Mouse (Mus musculus): ENCODE results near the gene Tbc1d30.
A peak's percentile ranks its signal among the peaks of the same experiment; 100 is the strongest.

The Tbc1d30 gene

DNA sequence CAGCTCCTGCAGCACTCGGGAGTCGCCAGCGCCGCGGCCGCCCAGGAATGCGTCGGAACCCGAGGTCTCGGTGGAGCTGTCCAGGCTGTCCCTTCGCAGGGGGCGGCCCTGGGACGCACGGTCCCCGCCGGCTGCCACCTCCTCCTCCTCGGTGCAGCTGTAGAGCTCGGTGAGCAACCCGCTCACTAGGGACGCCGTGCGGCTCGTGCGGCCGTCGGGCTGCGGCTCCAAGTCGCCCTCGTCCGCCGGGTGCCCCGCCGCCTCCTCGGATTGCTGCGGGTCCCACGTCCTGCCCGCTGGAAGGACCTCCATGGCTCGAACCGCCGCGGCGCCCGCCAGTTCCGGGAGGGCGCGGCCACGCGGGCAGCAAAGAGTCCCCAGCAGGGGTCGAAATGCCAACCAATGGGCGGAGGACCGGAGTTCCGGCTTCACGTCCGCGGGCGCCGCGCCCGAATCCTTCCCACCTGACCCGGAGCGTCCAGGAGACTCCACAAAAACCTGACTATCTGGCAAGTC, at the start of gene Tbc1d30:
Gene Tbc1d30, minus strand, starts transcription at position 213 of the 516 bp plus-strand sequence.
- no peak for DNase-seq (ENCODE audit: low spot score)

DNA sequence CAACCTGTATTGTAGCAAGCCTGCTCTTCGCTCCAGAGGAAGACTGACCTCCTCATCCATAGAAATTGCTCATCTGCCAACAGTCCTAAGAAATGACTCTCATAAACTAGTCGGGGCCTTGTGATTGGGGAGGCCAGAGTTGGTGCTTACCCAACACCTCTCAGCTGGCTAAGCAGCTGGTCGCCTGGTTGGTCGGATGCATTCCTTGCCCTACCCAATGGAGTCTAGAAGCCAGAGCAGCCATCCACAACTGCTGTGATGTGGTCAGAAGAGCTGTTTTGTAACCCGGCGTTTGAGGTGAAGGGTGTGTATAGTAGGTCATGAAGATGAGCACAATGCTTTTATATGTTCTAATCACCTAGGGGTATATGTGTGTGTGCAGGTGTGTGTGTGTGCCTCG, 47.5 kb upstream of the Tbc1d30 start:
- DNase-seq (ENCODE audit: low spot score), result no peak

DNA sequence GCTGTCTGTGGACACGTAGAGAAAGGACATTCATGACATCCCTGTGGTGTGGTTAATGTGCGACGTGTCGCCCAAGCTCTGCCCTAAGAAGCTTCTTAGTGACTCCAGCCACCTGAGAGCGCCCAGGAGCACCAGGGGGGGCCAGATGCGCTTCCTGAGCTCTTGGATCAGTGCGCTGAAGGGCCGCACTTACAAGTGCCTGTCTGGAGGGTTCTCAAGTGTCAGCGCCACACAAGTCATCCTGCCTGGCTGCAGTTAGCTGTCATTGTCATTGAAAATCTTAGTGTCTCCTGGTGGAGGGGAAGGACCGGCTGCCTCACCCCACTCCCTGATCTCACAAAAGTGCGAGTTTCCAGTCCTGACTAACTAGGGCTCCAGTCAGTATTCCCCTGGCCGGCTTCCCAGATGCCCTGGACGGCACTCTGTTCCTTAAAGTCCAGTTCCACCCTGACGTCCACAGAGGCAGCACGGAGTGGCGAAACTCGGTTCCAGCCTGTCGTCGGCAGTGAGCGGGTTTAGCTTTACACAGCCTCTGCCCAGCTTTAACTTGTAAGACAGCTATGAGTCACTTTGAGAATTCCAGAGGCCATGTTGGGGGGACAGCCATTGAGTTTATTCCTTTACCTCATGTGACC, 44.6 kb upstream of the Tbc1d30 start:
- no peak for DNase-seq (ENCODE audit: low spot score)

DNA sequence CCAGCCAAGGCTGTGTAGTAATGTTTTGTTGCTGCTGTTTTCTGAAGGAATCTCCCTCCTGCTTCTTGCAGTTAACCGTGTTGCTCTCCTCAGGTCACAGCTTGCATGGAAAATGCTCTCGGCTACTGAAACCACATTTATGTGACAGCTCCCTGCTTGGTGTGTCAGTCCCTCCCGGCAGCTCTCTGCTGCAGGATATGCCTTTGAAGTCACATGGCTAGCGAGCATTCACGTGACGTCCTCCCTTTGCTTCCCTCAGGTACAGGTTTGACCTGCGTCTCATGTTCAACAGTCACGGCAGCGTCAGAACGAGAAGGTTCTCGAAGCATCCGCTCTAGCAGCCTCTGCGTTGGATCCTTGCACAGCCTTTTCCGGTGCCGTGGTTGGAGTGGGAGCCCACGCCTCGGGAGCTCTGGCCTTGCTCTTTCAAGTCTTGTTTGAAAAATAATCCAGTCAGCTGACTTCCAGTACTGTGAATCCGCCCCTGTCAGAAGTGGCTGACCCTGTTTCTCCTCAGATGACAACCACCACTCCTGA, 43.8 kb upstream of the Tbc1d30 start:
- no peak for DNase-seq (ENCODE audit: low spot score)

DNA sequence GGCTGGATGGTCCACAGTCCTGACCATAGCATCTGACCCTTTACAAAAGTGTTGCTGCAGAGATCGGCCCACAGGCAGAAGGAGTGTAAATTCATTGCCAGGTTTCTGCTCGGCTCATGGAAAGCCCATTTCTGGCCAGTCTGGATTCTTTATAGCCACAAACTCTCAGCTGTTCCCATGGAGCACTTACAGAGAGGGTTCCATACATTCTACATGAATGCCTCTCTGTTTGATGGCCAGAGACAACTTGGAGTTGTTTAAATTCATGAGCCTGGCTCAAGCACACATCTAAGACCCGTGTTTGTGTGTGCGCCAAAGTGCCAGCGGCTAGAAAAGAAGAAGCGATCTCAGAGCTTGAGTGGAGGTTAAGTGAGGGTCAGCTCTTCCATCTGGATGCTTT, 43.2 kb upstream of the Tbc1d30 start:
- DNase-seq (ENCODE audit: low spot score), result no peak

DNA sequence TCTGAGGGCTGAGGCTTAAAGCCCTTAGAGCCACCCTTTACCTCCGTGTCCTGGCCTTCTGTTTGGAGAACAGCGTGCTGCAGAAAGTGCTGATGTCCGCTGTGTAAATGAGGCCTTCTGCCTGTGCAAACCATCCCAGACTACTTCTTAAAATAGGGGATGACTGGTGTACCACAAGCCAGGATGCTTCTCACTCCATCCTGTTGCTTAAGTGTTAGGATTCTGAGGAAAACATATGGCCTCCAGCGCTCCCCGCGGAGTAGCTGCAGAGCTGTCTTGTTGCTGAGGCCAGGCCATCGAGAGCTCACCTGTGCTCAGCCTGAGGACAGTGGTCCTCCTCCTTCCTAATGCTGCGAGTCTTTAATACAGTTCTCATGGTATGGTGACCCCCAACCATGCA, 40.8 kb upstream of the Tbc1d30 start:
- DNase-seq (ENCODE audit: low spot score), result no peak

DNA sequence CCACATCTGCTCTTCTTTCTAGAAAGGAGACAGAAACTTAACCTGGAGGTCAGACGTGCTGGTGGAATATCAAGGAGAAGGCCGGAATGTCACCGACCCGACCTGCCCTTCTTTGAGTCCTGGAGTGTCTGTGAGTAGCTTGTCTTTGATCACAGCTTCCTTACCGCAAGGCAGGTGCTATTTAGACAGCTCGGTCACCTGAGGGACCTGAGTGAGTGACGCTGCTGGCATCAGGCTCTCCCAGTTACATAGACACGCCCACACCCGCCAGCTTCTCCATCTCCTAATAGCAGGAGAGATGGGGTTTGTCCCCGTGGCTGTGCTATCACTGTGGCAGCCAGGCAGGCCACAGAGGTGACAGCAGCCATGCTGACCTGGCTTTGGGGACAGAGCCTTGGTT, 39.5 kb upstream of the Tbc1d30 start:
- DNase-seq (ENCODE audit: low spot score), result no peak

DNA sequence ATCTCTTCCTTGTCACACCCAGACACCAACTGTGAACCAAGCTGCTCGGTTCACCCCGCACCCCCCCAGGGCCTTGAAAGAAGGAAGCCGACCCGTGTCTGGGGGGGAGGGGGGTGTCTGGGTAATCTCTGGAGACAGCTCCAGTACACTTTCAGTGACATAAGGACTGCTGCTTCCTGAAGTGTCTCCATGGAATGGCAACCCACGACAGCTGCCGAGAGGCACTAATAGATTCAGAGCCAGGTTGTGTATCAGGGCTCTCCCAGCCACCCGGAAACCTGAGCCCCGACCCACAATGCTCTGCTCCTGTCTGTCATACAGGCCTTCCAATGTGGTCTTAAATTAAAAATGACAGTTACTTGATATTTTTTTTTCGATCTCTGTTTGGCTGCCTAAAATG, 35.3 kb upstream of the Tbc1d30 start:
- no peak for DNase-seq (ENCODE audit: low spot score)

DNA sequence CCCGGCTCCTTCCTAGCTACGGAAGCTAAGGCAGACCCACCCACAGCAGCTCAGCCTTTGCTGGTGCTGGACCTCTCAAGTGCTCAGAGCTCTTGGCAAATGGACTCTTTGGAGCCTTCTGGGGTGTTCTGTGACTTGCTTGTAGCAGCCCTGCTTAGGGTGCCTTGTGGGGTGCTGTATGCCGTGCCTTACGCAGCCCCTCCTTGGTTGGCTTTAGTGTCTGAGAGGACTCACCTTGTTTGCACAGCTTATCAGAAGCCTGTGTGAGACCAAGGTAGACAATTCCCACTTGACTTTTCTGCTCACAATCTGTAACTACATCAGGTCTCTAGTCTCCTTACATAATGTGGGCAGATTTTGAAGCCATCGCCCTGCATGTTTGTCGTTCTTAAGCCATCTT, 34.6 kb upstream of the Tbc1d30 start:
- DNase-seq (ENCODE audit: low spot score), result no peak

DNA sequence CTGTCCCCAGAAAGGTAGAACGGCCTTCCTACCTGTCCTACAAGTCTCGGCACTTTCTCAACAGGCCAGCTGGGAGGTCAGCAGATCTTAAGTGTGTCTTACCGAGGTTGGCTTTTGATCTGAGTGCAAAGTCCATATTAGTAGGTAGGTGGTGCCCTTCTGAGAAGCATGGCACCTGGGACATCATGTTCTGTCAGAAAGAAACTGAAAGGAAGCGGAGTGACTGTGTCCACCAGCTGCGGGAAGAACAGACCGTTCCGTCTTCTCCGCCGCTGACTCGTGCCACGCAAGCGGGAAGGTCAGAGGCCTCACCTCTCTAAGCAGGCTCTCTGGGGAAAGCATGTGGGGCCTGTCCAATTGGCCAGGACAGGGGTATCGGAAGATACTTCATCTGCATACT, 33.6 kb upstream of the Tbc1d30 start:
- no peak for DNase-seq (ENCODE audit: low spot score)

DNA sequence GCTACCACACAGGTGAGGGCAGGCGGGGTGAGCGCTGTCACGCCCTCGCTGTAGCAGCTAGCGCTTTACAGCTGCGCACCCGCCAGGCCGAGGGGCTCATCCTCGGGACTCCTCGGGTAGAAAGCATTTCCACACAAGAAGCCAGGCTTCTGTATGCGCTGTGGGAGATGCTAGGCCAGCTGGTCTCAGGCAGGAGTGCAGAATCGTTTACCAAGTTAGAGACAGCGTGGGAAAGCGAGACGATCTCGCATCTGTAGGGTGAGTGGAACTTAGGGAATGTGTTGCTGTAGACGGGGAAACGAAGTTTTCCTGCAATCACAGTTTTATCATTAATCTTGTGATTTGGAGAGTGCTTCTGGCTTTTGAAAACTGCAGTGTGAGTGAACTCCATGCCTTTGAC, 30.2 kb upstream of the Tbc1d30 start:
- no peak for DNase-seq (ENCODE audit: low spot score)

DNA sequence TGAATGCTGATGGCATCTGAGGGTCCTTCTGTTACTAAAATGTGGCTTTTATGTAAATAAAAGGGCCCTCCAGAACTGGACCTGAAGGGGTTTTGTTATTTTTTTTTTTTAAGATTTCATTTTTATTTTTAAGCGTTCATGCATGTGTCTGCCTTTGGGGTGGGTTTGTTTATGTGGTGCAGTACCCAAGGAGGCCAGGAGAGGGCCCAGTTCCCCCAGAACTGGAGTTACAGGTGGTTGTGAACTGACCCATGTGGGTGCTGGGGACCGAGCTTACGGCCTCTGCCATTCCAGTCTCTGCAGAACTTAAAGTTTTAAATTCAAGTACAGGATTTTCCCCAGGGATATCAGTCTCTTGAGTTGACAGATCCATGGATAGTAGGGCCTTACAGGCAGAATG, 28.3 kb upstream of the Tbc1d30 start:
- no peak for DNase-seq (ENCODE audit: low spot score)

DNA sequence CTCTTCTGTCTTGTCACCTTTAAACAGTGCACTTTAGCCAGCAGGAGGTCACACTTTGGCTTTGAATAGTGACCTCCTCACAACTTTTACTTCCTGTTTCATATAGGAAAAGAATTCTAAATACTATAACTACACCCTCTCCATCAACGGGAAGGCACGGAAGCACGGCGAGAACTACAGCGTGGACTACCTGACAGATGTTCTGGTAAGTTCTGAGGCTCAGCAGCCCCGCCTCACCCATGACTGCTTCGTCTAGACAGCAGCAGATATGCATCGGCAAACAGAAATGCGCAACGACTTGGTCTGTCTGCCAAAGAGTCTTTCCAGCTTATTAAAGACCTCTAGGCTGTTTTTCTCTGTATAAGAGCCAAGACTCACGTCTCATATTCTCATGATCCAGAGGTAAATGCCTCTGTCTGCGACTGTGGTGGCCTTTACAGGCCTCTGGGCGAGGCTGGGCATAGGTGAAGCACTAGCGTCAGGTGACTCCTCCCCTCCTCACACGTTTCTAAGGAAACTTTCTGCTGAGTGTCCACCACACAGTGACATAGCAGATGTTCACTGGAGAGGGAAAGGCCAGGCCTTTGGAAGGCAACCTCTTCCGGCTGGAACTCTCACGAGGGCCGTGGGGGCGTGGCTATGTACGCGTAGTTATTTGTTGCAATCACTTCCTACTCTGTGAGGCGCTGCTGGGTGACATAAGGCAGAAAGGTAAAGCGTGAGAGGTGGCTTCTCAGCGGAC, 25.6 kb upstream of the Tbc1d30 start:
- no peak for DNase-seq (ENCODE audit: low spot score)

DNA sequence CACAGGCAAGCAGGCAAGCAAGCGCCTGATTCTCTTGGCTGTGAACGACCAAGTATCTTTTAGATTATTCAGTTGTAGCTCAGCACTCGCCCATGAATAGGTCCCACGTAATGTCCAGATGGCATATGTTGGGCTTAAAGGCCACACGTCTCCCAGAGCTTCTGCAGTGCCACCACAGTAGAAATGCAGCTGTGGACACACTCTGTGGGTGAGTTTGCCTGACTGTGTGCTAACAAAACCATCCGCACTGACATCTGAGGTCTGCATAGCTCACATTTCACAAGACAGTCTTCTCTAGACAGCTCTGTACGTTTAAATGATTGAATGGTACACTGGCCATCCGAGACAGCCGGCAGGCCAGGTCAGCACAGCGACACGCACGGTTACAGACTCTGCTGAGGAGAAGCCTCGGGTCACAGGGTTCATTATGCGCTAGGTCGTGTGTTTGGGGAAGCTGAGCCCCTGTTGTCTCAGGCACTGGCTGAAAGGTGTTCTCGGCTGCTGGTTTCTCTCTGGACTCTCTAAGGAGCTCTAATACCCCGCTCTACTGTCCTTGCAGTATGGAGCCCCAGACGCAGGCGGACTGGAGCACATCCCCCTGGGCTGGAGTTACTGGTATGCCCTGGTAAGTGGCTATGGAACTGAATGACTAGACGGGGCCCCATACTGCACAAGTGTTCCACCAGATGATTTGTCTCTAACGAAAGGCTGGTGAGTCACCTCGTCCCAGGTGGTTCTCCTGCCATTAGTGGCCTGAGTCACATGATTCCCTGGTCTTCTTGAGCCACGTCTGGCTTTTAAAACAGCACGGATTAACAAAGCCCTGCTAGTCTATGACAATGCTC, 24.8 kb upstream of the Tbc1d30 start:
- no peak for DNase-seq (ENCODE audit: low spot score)

DNA sequence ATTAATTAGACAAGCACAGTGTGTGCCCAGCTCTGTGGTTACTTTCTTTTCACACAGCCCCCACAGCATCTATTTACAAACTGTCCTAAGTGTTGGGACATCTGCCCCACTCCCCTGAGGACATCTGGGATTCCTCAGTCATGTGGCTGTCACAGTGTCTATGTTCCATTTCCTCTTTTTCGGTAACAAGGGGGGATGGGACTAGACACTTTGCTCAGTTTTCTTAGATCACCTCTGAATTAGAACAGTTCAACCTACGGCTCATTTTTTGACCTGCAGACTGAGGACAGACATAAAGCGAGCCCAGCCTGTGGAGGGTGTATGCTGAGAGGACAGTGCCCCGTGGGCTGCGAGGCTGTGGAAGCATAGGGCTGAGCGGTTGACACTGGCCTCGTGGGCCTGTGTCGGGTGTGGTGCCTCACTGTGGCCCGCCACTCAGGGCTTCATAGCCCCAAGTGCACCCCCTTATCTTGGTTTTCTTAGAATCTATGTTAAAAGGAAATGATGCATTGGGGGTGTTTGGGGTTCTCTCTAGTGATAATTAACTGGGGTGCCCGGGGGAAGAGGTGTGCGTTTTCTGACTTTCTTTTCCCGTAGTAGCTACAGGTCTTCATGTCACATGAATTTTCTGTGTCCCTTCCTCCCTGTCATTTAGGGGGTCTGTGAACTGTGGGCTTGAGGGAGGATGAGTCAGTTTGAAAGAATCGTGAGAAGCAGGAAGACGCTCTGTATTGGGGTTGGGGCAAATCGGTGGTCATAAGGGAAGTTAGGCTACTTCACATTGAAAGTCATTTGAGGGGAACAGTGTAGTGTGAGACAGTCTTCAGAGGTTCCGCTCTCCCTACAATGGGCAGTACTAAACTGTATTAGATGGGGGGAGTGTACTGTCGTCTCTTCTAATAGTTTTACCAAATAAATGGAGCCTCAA, 23.9 kb upstream of the Tbc1d30 start:
- DNase-seq (ENCODE audit: low spot score), result peak; percentile 39

DNA sequence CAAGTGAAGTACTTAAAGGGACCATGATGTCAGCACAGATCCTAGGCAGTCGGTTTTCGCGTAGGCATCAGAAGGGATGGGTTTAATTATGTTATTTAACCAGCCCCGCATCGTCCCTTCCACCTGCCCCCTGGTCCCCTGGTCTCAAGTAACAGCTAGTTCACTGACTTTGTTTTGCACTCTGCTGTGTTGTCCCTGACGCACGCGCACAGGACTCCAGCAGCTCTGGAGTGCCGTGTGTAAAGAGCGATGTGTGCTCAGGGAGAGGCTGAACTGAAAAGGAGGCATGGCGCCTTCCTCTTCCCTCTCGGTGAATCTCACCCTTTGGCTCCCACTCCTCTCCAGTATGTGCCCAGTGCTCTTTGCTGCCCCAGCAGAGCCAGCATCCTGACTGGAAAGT, 22.9 kb upstream of the Tbc1d30 start:
- no peak for DNase-seq (ENCODE audit: low spot score)

DNA sequence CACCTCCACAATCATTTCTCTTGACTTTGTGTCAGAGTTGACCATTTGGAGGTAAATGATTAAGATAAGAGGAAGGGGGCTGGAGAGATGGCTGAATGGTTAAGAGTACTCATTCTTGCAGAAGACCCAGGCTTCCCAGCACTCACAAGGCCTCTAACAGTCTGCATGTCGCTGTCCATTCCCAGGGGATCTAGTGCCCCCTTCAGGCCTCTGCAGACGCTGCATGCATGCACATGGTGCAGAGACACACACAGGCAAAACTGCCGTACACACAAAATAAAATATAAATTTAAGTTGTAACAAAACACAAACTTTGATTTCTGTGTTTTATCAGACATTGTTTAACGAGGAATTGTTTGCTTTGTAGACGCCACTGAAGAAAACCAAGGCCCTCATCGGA, 19.7 kb upstream of the Tbc1d30 start:
- no peak for DNase-seq (ENCODE audit: low spot score)

DNA sequence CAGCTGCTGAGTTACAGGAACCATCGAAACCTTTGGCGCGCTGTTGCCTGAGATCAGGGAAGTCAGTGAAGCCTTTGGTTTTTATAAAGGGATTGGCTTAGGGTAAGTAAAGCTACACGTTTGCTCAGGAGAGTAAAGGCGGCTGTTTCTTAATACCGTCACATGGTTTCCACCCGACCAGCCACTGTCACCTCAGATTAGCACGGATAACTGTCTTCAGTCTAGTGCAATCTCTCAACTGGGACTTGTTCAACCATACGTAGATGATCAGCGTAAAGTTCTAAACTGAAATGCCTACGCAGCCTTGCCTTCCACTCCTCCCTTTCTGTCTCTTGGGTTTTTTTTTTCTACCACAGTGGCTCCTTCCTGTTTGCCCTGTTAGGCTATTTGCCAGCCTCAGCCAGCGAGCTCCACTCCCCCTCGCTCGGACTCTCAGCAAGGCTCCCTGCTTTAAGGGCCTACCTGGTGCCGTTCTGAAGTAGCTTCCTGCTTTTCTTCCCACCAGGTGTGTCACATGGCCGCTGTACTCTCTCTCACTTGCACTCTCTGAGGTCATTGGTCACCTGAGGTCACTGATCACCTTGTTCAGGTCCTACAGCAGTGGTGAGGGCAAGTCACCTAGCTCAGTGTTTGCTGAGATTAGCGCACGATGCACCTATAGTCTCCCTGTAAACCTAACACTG, 17.8 kb upstream of the Tbc1d30 start:
- DNase-seq (ENCODE audit: low spot score), result no peak

DNA sequence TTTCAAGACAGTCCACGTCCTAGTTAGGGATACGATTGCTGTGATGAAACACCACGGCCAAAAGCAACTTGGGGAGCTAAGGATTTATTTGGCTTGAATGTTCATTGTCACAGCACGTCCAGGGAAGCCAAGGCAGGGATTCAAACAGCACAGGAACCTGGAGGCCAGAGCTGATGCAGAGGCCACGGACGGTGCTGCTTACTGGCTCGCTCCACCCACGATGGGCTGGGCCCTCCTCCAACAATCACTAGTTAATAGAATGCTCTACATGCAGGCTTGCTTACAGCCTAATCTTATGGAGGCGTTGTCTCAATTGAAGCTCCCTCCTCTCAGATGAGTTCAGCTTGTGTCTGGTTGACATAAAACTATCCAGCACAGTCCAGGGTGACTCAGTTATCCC, 16.7 kb upstream of the Tbc1d30 start:
- no peak for DNase-seq (ENCODE audit: low spot score)

DNA sequence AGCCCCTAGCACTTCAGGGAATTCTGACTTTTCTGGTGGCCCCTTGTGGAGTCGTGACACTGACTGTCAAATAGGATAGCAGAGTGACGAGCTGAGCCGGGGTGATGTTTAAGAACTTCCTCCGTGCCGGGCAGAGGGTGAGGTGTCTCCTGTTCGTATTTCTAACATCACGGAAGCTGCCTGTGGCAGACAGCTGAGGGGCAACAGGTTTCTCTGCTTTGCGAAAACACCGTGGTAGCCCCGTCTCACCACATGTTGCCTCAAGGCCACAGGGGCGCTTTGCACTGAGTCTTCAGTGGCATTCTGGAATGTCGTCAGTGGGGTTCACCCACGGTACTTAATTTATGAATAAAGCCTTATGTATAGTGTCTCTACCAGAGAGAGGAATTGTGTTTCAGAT, 16.2 kb upstream of the Tbc1d30 start:
- DNase-seq (ENCODE audit: low spot score), result no peak

DNA sequence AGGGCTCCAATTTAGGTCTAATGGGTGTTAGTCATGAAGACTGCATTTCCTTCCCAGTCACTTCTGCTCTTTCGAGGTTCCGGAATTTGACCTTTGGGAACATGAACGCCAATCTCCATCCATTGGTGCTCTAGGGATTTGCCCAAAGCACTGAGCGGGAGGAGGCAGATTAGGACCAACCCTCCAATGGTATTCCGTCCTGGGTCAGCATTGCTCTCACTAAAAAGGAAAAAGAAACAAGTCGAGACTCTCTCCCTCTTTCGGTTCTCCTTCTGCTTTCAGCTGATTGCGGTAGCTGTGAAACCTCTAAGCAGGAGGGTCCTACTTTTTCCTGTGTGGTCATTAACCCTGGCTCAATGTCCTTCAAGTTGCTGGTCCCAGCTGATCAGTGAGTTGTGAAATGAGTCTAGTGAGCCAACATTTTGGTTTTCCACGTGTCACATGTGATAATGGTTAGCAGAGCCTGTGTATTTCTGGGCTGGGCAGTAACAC, 14.7 kb upstream of the Tbc1d30 start:
- peak; percentile 38 for DNase-seq (ENCODE audit: low spot score)
